Mouse (Mus musculus) hindbrain, embryonic 11.5 days (tissue): ENCODE data around the gene Npr3. TPM values are rescaled to one million over a fixed set of nuclear protein-coding genes. Genes with fewer than 3 reads are reported as not detected.
"Not testable (repeated sequence)": the region's sequence is repeated elsewhere in the genome, so short reads cannot be mapped to it uniquely, and the experiment has no call there.

ENCODE experiments used
- ATAC-seq: fragments of 200-750 bp; cut with Nextera tagmentation; 2 replicates; pipeline ENCODE4 v1.8.0; 2017; ENCODE audit warnings: mild to moderate bottlenecking, moderate TSS enrichment, moderate library complexity; ENCODE audit not compliant: low FRiP score
- DNase-seq: peaks from one replicate; pipeline ENCODE4 v3.0.0-alpha.2; 2015; ENCODE audit warnings: low spot score
- H3K27ac ChIP-seq: fragments of 300-500 bp; sonication (generic); 2 replicates; pipeline ENCODE4 v1.5.1; 2014; ENCODE audit warnings: mild to moderate bottlenecking, low read depth, low read length
- H3K27me3 ChIP-seq: fragments of 300-500 bp; sonication (generic); 2 replicates; pipeline ENCODE4 v1.6.1; 2014; ENCODE audit warnings: mild to moderate bottlenecking, low read length, moderate library complexity, mixed read lengths; ENCODE audit not compliant: control insufficient read depth, insufficient read depth
- H3K36me3 ChIP-seq: fragments of 300-500 bp; sonication (generic); 2 replicates; pipeline ENCODE4 v1.6.1; 2014; ENCODE audit warnings: mild to moderate bottlenecking, low read length, moderate library complexity, mixed read lengths; ENCODE audit not compliant: control insufficient read depth, insufficient read depth
- H3K4me1 ChIP-seq: fragments of 300-500 bp; sonication (generic); replicated peaks from 2 replicates; pipeline ENCODE4 v1.6.1; 2014; ENCODE audit warnings: low read length, mixed read lengths; ENCODE audit not compliant: control insufficient read depth, insufficient read depth
- H3K4me2 ChIP-seq: fragments of 300-500 bp; sonication (generic); replicated peaks from 2 replicates; pipeline ENCODE4 v1.6.1; 2014; ENCODE audit warnings: mild to moderate bottlenecking, low read depth, low read length
- H3K4me3 ChIP-seq: fragments of 300-500 bp; sonication (generic); 2 replicates; pipeline ENCODE4 v1.5.1; 2014; ENCODE audit warnings: low read depth, low read length
- H3K9ac ChIP-seq: fragments of 300-500 bp; sonication (generic); 2 replicates; pipeline ENCODE4 v1.6.1; 2014; ENCODE audit warnings: low read depth, low read length
- H3K9me3 ChIP-seq: fragments of 300-500 bp; sonication (generic); 2 replicates; pipeline ENCODE4 v1.6.1; 2016; ENCODE audit warnings: low read length; ENCODE audit not compliant: control insufficient read depth
- WGBS: fragments of 180-500 bp; shearing (Covaris S2); extraction: QIAGEN DNeasy Blood & Tissue Kit; methylation state at CpG from one replicate; pipeline ENCODE4 v1.1.7; 2014; 5-methylcytosine and 5-hydroxymethylcytosine counted together
- polyA plus RNA-seq: library from polyadenylated mRNA; unstranded; fragments of >200 nt; fragmentation: Nextera tagmentation; extraction: Ambion mirVana; gene quantifications from 2 replicates; pipeline ENCODE4 v1.2.1, GENCODE M21; 2014

Npr3 gene
- polyA plus RNA-seq, 1 experiment from 2014 or later, result 5.3 TPM

- WGBS, result 80% methylated on average over 6 of the region's 6 CpGs
- not testable (repeated sequence) for H3K4me2 ChIP-seq, DNase-seq
These were observed 84.7 kb downstream of the Npr3 start for GRCm38 (mm10) chr15:11822347-11822746.

GRCm38 (mm10) chr15:11815551-11815950, 91.5 kb downstream of the Npr3 start:
- no peak for DNase-seq
- H3K4me2 ChIP-seq, result no peak overlapping the region
- H3K27me3 ChIP-seq, result no peaks in the 10 kb centered on the region
- H3K4me1 ChIP-seq, result no peaks in the 10 kb centered on the region
- no peaks in the 10 kb centered on the region for H3K36me3 ChIP-seq
- no peaks in the 10 kb centered on the region for H3K9me3 ChIP-seq
- no peak for ATAC-seq
- H3K27ac ChIP-seq, result no peak overlapping the region
- H3K4me3 ChIP-seq, result no peak overlapping the region
- 67% methylated on average over 4 of the region's 4 CpGs for WGBS
- no peak overlapping the region for H3K9ac ChIP-seq

More at GRCm38 (mm10) chr15:11822347-11822746, 84.7 kb downstream of the Npr3 start:
- not testable (repeated sequence) for H3K9me3 ChIP-seq, H3K27me3 ChIP-seq, H3K27ac ChIP-seq, H3K4me3 ChIP-seq, H3K9ac ChIP-seq, ATAC-seq, H3K36me3 ChIP-seq, H3K4me1 ChIP-seq

- Histone ChIP-seq H3K27ac (no peak overlapping the region), H3K36me3 (no peaks in the 10 kb centered on the region), H3K4me3 (no peak overlapping the region), H3K4me2 (no peak overlapping the region), H3K27me3 (no peaks in the 10 kb centered on the region), H3K9ac (no peak overlapping the region), H3K4me1 (no peaks in the 10 kb centered on the region), H3K9me3 (no peaks in the 10 kb centered on the region)
- DNase-seq (no peak), ATAC-seq (no peak)
- 77% methylated on average over 4 of the region's 4 CpGs for WGBS
These were observed 103.5 kb downstream of the Npr3 start for GRCm38 (mm10) chr15:11803576-11803975.

- Histone ChIP-seq H3K9ac (no peak overlapping the region), H3K4me1 (no peaks in the 10 kb centered on the region), H3K36me3 (no peaks in the 10 kb centered on the region), H3K4me3 (no peak overlapping the region), H3K4me2 (no peak overlapping the region), H3K9me3 (no peaks in the 10 kb centered on the region), H3K27me3 (no peaks in the 10 kb centered on the region), H3K27ac (no peak overlapping the region)
- WGBS, result 65% methylated on average over 13 of the region's 13 CpGs
- DNase-seq (peak; percentile 10), ATAC-seq (no peak)
These were observed 105.0 kb downstream of the Npr3 start for GRCm38 (mm10) chr15:11801863-11802722.

- Histone ChIP-seq H3K9ac (no peak overlapping the region), H3K36me3 (no peaks in the 10 kb centered on the region), H3K9me3 (no peaks in the 10 kb centered on the region), H3K4me3 (no peak overlapping the region), H3K4me2 (no peak overlapping the region), H3K27me3 (no peaks in the 10 kb centered on the region), H3K4me1 (no peaks in the 10 kb centered on the region), H3K27ac (no peak overlapping the region)
- no peak for ATAC-seq
- 48% methylated on average over 2 of the region's 2 CpGs for WGBS
- DNase-seq, result no peak
These were observed 112.5 kb downstream of the Npr3 start for GRCm38 (mm10) chr15:11794632-11795031.

Other genes with a start within 250 kb of the Npr3 start
- 722 and 727 TPM in 2 replicates for gene Sub1, start 89.7 kb upstream of the Npr3 start, polyA plus RNA-seq
- 142 and 165 TPM in 2 replicates for gene Zfr, start 210.5 kb upstream of the Npr3 start, polyA plus RNA-seq